Mouse (Mus musculus) hindbrain, embryonic 11.5 days (tissue): ENCODE data around the gene Mrfap1. TPM values are rescaled to one million over a fixed set of nuclear protein-coding genes. Genes with fewer than 3 reads are reported as not detected.
A peak's percentile ranks its signal among the peaks of the same experiment; 100 is the strongest.
"Not testable (repeated sequence)": the region's sequence is repeated elsewhere in the genome, so short reads cannot be mapped to it uniquely, and the experiment has no call there.

Source experiments
- ATAC-seq: fragments of 200-750 bp; cut with Nextera tagmentation; 2 replicates; pipeline ENCODE4 v1.8.0; 2017; ENCODE audit warnings: mild to moderate bottlenecking, moderate TSS enrichment, moderate library complexity; ENCODE audit not compliant: low FRiP score
- DNase-seq: peaks from one replicate; pipeline ENCODE4 v3.0.0-alpha.2; 2015; ENCODE audit warnings: low spot score
- H3K27ac ChIP-seq: fragments of 300-500 bp; sonication (generic); 2 replicates; pipeline ENCODE4 v1.5.1; 2014; ENCODE audit warnings: mild to moderate bottlenecking, low read depth, low read length
- H3K27me3 ChIP-seq: fragments of 300-500 bp; sonication (generic); 2 replicates; pipeline ENCODE4 v1.6.1; 2014; ENCODE audit warnings: mild to moderate bottlenecking, low read length, moderate library complexity, mixed read lengths; ENCODE audit not compliant: control insufficient read depth, insufficient read depth
- H3K36me3 ChIP-seq: fragments of 300-500 bp; sonication (generic); 2 replicates; pipeline ENCODE4 v1.6.1; 2014; ENCODE audit warnings: mild to moderate bottlenecking, low read length, moderate library complexity, mixed read lengths; ENCODE audit not compliant: control insufficient read depth, insufficient read depth
- H3K4me1 ChIP-seq: fragments of 300-500 bp; sonication (generic); replicated peaks from 2 replicates; pipeline ENCODE4 v1.6.1; 2014; ENCODE audit warnings: low read length, mixed read lengths; ENCODE audit not compliant: control insufficient read depth, insufficient read depth
- H3K4me2 ChIP-seq: fragments of 300-500 bp; sonication (generic); replicated peaks from 2 replicates; pipeline ENCODE4 v1.6.1; 2014; ENCODE audit warnings: mild to moderate bottlenecking, low read depth, low read length
- H3K4me3 ChIP-seq: fragments of 300-500 bp; sonication (generic); 2 replicates; pipeline ENCODE4 v1.5.1; 2014; ENCODE audit warnings: low read depth, low read length
- H3K9ac ChIP-seq: fragments of 300-500 bp; sonication (generic); 2 replicates; pipeline ENCODE4 v1.6.1; 2014; ENCODE audit warnings: low read depth, low read length
- H3K9me3 ChIP-seq: fragments of 300-500 bp; sonication (generic); 2 replicates; pipeline ENCODE4 v1.6.1; 2016; ENCODE audit warnings: low read length; ENCODE audit not compliant: control insufficient read depth
- WGBS: fragments of 180-500 bp; shearing (Covaris S2); extraction: QIAGEN DNeasy Blood & Tissue Kit; methylation state at CpG from one replicate; pipeline ENCODE4 v1.1.7; 2014; 5-methylcytosine and 5-hydroxymethylcytosine counted together
- polyA plus RNA-seq: library from polyadenylated mRNA; unstranded; fragments of >200 nt; fragmentation: Nextera tagmentation; extraction: Ambion mirVana; gene quantifications from 2 replicates; pipeline ENCODE4 v1.2.1, GENCODE M21; 2014

Gene Mrfap1
- 574 and 582 TPM in 2 replicates for polyA plus RNA-seq

DNA sequence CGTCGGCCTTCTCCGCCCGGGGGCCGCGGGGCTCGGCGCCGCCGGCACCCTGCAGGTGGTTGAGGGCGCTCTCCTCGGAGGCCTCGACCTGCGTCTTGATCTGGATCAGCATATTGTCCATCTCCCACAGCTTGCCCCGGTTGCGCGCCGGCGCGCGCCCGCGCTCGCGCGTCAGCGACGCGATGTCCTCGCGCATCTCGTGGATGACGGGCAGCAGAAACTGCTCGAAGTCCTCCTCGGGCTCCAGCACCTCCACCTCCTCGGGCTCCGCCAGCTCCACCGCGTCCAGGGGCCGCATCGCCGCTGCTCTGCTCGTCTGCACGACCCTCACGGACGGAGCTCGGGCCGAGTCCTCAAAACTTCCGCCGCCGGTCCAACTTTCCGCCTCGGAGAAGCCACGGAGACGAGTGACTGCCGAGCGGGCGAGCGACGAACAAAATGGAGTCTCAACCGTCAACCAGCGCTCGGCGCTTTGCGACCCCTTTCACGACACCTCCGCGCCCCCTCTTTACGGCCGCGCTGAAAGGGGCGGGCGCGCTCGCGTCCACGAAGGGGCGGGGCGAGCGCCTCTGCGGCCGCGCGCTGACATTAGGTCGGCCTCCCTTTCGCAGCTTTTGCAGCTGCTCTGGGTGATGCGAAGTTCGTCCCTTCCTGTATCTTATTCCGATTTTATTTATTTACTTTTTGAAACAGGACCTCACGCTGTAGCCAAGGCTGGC, at the start of gene Mrfap1:
Gene Mrfap1 (minus strand): TSS at position 477 of the 719 bp plus-strand sequence.
- H3K4me1 ChIP-seq, H3K27me3 ChIP-seq, H3K9me3 ChIP-seq, H3K36me3 ChIP-seq: not testable (repeated sequence)
- Histone ChIP-seq H3K27ac (peak within 1 kb of the TSS; percentile 93), H3K4me2 (peak within 1 kb of the TSS; percentile 60), H3K9ac (peak within 1 kb of the TSS; percentile 80), H3K4me3 (peak within 1 kb of the TSS; percentile 73)
- ATAC-seq: peak; percentile 82
- WGBS: under 1% methylated on average over 86 of the region's 90 CpGs
- DNase-seq: peak; percentile 97

DNA sequence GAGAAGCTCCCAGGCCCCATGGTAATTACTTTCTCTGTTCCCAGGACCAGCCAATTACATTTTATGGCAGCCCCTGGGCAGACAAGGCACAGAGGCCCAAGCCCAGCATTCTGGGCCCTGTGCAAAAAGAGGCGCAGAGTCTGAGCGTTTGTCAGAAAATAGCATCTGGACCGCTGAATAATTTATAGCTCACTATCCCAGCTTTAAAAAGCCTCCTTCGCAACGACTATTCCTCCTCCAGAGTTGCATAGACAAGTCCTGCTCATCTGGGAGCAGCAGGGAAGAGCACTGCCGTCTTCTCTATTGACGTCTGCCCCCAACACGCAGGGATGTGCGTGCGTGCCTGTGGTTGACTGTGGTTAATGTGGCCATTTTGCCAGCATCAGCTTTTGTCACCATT, 47.9 kb upstream of the Mrfap1 start:
- no peaks in the 10 kb centered on the region for H3K27me3 ChIP-seq
- DNase-seq: no peak
- no peak overlapping the region for H3K27ac ChIP-seq
- H3K9me3 ChIP-seq: no peaks in the 10 kb centered on the region
- H3K4me1 ChIP-seq: no peaks in the 10 kb centered on the region
- H3K4me3 ChIP-seq: no peak overlapping the region
- H3K4me2 ChIP-seq: no peak overlapping the region
- no peaks in the 10 kb centered on the region for H3K36me3 ChIP-seq
- no peak; the same call in 1 of the 2 replicates for ATAC-seq
- H3K9ac ChIP-seq: no peak overlapping the region
- 80% methylated on average over 10 of the region's 10 CpGs for WGBS

DNA sequence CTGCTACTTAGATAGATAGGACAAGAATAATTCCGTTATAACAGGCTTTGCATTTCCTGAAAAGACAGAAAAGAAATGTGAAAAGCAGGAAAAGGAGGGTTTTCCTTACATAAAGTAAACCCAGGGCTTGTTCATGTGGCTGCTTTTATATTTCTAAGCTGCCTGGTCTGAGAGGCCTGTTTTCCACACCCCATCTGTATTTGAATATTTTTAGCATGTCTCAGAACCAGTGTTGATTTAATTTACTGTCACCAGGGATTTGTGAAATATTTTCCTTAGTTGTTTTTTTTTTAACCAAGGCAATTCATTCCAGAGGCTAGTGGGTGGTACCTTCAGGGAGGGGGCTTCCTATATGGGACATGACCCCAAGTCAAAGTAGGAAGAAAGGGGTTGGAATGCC, 45.1 kb upstream of the Mrfap1 start:
- Histone ChIP-seq H3K4me2 (no peak overlapping the region), H3K27me3 (no peaks in the 10 kb centered on the region), H3K36me3 (no peaks in the 10 kb centered on the region), H3K27ac (no peak overlapping the region), H3K9ac (no peak overlapping the region), H3K9me3 (no peaks in the 10 kb centered on the region), H3K4me3 (no peak overlapping the region), H3K4me1 (no peaks in the 10 kb centered on the region)
- DNase-seq (no peak), ATAC-seq (no peak)
- 90% methylated on average over 1 of the region's 1 CpGs for WGBS

GRCm38 (mm10) chr5:36840092-36840491, 43.5 kb upstream of the Mrfap1 start:
- Histone ChIP-seq H3K27me3 (no peaks in the 10 kb centered on the region), H3K9ac (no peak overlapping the region), H3K4me1 (no peaks in the 10 kb centered on the region), H3K27ac (no peak overlapping the region), H3K4me2 (no peak overlapping the region), H3K9me3 (no peaks in the 10 kb centered on the region), H3K36me3 (no peaks in the 10 kb centered on the region), H3K4me3 (no peak overlapping the region)
- ATAC-seq (no peak), DNase-seq (no peak)
- 86% methylated on average over 7 of the region's 7 CpGs for WGBS

- H3K9ac ChIP-seq: no peak overlapping the region
Observed at GRCm38 (mm10) chr5:36839602-36840001, 43.0 kb upstream of the Mrfap1 start.

DNA sequence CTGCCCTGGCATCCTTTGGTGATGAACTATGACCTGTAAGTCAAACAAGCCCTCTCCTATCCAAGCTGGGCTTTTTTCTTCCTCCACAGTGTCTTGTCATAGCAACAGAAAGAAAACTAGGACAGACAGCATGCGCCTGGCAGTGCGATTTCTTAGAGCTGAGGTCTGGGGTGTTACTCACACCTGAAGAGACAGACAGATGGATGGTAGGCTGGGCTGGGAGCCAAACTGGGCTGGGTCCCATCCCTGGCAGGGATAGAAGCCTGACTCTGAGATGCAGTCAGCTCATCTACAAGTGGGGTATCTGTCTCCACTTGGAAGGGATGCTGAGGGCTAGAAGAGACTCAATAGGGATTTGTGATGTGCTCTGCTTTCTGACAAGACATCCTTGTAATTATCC, 42.5 kb upstream of the Mrfap1 start:
- H3K27me3 ChIP-seq: no peaks in the 10 kb centered on the region
- 96% methylated on average over 2 of the region's 2 CpGs for WGBS
- no peaks in the 10 kb centered on the region for H3K36me3 ChIP-seq
- no peak for DNase-seq
- ATAC-seq: no peak
- no peak overlapping the region for H3K27ac ChIP-seq
- no peak overlapping the region for H3K4me2 ChIP-seq
- no peaks in the 10 kb centered on the region for H3K4me1 ChIP-seq
- H3K4me3 ChIP-seq: no peak overlapping the region
- H3K9ac ChIP-seq: no peak overlapping the region
- H3K9me3 ChIP-seq: no peaks in the 10 kb centered on the region

More at GRCm38 (mm10) chr5:36839602-36840001, 43.0 kb upstream of the Mrfap1 start:
- no peaks in the 10 kb centered on the region for H3K9me3 ChIP-seq
- WGBS: 77% methylated on average over 8 of the region's 8 CpGs
- H3K27ac ChIP-seq: no peak overlapping the region
- DNase-seq (no peak), ATAC-seq (no peak)
- H3K4me3 ChIP-seq: no peak overlapping the region
- H3K4me1 ChIP-seq: no peaks in the 10 kb centered on the region
- H3K4me2 ChIP-seq: no peak overlapping the region
- H3K27me3 ChIP-seq: no peaks in the 10 kb centered on the region
- no peaks in the 10 kb centered on the region for H3K36me3 ChIP-seq

- under 1% methylated on average over 6 of the region's 6 CpGs for WGBS
- 0 out of 2 replicates have a peak, but pooled peaks cover under 1% of the 10 kb centered on the region for H3K4me1 ChIP-seq
- H3K27me3 ChIP-seq: no peaks in the 10 kb centered on the region
- H3K36me3 ChIP-seq: no peaks in the 10 kb centered on the region
- no peak overlapping the region for H3K27ac ChIP-seq
- no peak overlapping the region for H3K9ac ChIP-seq
- ATAC-seq (no peak), DNase-seq (peak; percentile 88)
- no peak overlapping the region for H3K4me3 ChIP-seq
- no peak overlapping the region for H3K4me2 ChIP-seq
- H3K9me3 ChIP-seq: no peaks in the 10 kb centered on the region
Observed at GRCm38 (mm10) chr5:36835933-36836332, 39.4 kb upstream of the Mrfap1 start.

- peak; percentile 35 for DNase-seq
Observed at GRCm38 (mm10) chr5:36831272-36831671, 34.7 kb upstream of the Mrfap1 start.

More at GRCm38 (mm10) chr5:36831272-36831671, 34.7 kb upstream of the Mrfap1 start:
- Histone ChIP-seq H3K9ac (no peak overlapping the region), H3K4me1 (0 out of 2 replicates have a peak, but pooled peaks cover 3% of the 10 kb centered on the region), H3K4me2 (no peak overlapping the region), H3K27me3 (no peaks in the 10 kb centered on the region), H3K27ac (no peak overlapping the region), H3K4me3 (no peak overlapping the region), H3K36me3 (peaks cover 2% of the 10 kb centered on the region; the same call in 1 of the 2 replicates), H3K9me3 (no peaks in the 10 kb centered on the region)
- peak; percentile 39; the same call in 1 of the 2 replicates for ATAC-seq
- 60% methylated on average over 7 of the region's 7 CpGs for WGBS
